Mouse (Mus musculus) hindbrain, embryonic 15.5 days (tissue): Measurements from ENCODE around the gene Ints6. TPM values are rescaled to one million over a fixed set of nuclear protein-coding genes. Genes with fewer than 3 reads are reported as not detected.
A peak's percentile ranks its signal among the peaks of the same experiment; 100 is the strongest.
"Not testable (repeated sequence)": the region's sequence is repeated elsewhere in the genome, so short reads cannot be mapped to it uniquely, and the experiment has no call there.

Experiments
- ATAC-seq: fragments of 200-750 bp; cut with Nextera tagmentation; 2 replicates; pipeline ENCODE4 v1.8.0; 2017; ENCODE audit warnings: low read depth, moderate number of reproducible peaks, moderate TSS enrichment; ENCODE audit not compliant: low FRiP score
- H3K27ac ChIP-seq: fragments of 300-500 bp; sonication (generic); replicated peaks from 2 replicates; pipeline ENCODE4 v1.5.1; 2015; ENCODE audit warnings: mild to moderate bottlenecking, inconsistent platforms
- H3K27me3 ChIP-seq: fragments of 300-500 bp; sonication (generic); 2 replicates; pipeline ENCODE4 v1.6.1; 2015; ENCODE audit warnings: control low read depth, inconsistent platforms
- H3K36me3 ChIP-seq: fragments of 300-500 bp; sonication (generic); 2 replicates; pipeline ENCODE4 v1.6.1; 2015; ENCODE audit warnings: control low read depth, inconsistent platforms
- H3K4me1 ChIP-seq: fragments of 300-500 bp; sonication (generic); replicated peaks from 2 replicates; pipeline ENCODE4 v1.6.1; 2015; ENCODE audit warnings: control low read depth, inconsistent platforms
- H3K4me2 ChIP-seq: fragments of 300-500 bp; sonication (generic); 2 replicates; pipeline ENCODE4 v1.6.1; 2015; ENCODE audit warnings: moderate library complexity, mild to moderate bottlenecking, inconsistent platforms
- H3K4me3 ChIP-seq: fragments of 300-500 bp; sonication (generic); 2 replicates; pipeline ENCODE4 v1.5.1; 2015; ENCODE audit warnings: mild to moderate bottlenecking, inconsistent platforms
- H3K9ac ChIP-seq: fragments of 300-500 bp; sonication (generic); 2 replicates; pipeline ENCODE4 v1.6.1; 2015; ENCODE audit warnings: inconsistent platforms
- H3K9me3 ChIP-seq: fragments of 300-500 bp; sonication (generic); 2 replicates; pipeline ENCODE4 v1.6.1; 2016; ENCODE audit warnings: control low read depth, inconsistent platforms
- WGBS: fragments of 180-500 bp; shearing (Covaris S2); methylation state at CpG from one replicate; pipeline ENCODE4 v1.1.7; 2015; 5-methylcytosine and 5-hydroxymethylcytosine counted together
- polyA plus RNA-seq: library from polyadenylated mRNA; unstranded; fragments of >200 nt; fragmentation: Nextera tagmentation; extraction: Ambion mirVana; gene quantifications from 2 replicates; pipeline ENCODE4 v1.2.1, GENCODE M21; 2015

Gene Ints6
- polyA plus RNA-seq, 1 experiment from 2014 or later: 14.7 TPM

DNA sequence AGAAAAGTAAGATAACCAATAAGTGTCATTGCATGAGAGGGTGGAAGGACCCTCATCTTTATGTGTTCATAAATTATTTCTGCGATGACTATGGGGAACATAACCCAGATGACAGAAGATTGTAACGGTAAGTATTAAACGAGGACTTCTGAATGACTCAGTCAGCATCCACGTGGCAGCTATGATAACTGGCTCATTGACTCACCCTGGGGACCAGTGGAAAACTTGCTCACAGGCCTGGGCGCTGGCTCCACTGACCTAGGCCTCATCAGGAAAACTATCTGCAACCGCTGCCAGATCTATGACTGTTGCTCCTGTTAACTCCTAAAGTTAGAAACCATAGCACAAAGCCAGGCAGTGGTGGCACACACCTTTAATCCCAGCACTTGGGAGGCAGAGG is 112.6 kb downstream of the Ints6 start:
- no peaks in the 10 kb centered on the region for H3K9me3 ChIP-seq
- no peak for ATAC-seq
- WGBS: 88% methylated on average over 6 of the region's 6 CpGs

DNA sequence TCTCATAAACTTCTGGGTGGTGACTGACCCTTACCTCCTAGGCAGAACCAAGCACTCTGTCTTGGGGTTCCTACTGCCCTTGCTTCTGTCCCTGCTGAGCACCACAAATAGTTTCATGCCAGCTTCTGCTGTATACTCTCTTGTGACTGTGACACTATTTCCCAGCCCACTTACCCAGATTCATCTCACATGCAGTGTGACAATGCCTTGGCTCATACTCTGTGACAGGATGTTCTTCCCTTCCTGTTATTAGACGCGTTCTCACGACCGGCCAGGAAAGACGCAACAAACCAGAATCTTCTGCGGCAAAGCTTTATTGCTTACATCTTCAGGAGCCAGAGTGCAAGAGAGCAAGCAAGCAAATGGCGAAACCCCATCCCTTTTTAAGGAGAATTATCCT is 118.6 kb downstream of the Ints6 start:
- H3K27me3 ChIP-seq, H3K36me3 ChIP-seq, ATAC-seq, H3K4me2 ChIP-seq, H3K4me3 ChIP-seq, H3K9ac ChIP-seq, H3K27ac ChIP-seq, H3K9me3 ChIP-seq: not testable (repeated sequence)
- 87% methylated on average over 6 of the region's 7 CpGs for WGBS
- peaks cover 13% of the 10 kb centered on the region for H3K4me1 ChIP-seq

More for the DNA sequence above, 112.6 kb downstream of the Ints6 start:
- H3K4me3 ChIP-seq: no peak overlapping the region
- H3K27ac ChIP-seq: no peak overlapping the region
- H3K4me1 ChIP-seq: no peaks in the 10 kb centered on the region
- no peak overlapping the region for H3K4me2 ChIP-seq
- H3K9ac ChIP-seq: no peak overlapping the region
- H3K36me3 ChIP-seq: no peaks in the 10 kb centered on the region
- no peaks in the 10 kb centered on the region for H3K27me3 ChIP-seq

DNA sequence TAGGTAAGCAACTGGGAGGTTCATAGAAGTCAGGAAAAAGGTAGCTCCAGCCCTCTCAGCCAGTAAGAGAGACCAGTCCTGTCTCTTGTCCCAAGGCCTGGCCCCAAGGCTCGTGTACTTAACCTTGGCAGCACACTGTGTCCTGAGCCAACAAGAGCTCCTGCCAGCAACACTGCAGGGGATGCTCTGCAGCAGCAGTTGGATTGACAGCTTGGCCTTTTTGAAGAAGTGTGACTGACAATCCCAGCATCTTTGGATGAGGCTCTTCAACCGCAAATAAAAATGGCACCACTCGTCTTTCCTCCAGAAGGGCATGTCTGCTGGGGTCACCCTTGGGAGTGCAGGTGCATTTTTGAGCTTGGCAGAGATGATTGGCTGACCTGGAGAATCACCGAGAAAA is 120.6 kb downstream of the Ints6 start:
- H3K27me3 ChIP-seq: no peaks in the 10 kb centered on the region
- no peak overlapping the region for H3K9ac ChIP-seq
- H3K27ac ChIP-seq: no peak overlapping the region
- H3K4me2 ChIP-seq: no peak overlapping the region
- 56% methylated on average over 4 of the region's 4 CpGs for WGBS
- no peak for ATAC-seq
- H3K9me3 ChIP-seq: no peaks in the 10 kb centered on the region
- H3K36me3 ChIP-seq: no peaks in the 10 kb centered on the region
- no peak overlapping the region for H3K4me3 ChIP-seq
- peaks cover 16% of the 10 kb centered on the region for H3K4me1 ChIP-seq

- 88% methylated on average over 5 of the region's 5 CpGs for WGBS
- Histone ChIP-seq H3K27ac (no peak overlapping the region), H3K4me3 (no peak overlapping the region), H3K9me3 (no peaks in the 10 kb centered on the region), H3K9ac (no peak overlapping the region), H3K4me2 (no peak overlapping the region), H3K27me3 (no peaks in the 10 kb centered on the region), H3K36me3 (no peaks in the 10 kb centered on the region), H3K4me1 (peaks cover 16% of the 10 kb centered on the region)
- no peak for ATAC-seq
These were observed 121.4 kb downstream of the Ints6 start for GRCm38 (mm10) chr14:62639551-62639950.

- Histone ChIP-seq H3K27me3 (no peaks in the 10 kb centered on the region), H3K9me3 (no peaks in the 10 kb centered on the region), H3K4me1 (peaks cover 16% of the 10 kb centered on the region), H3K4me3 (no peak overlapping the region), H3K9ac (no peak overlapping the region), H3K36me3 (no peaks in the 10 kb centered on the region), H3K4me2 (no peak overlapping the region), H3K27ac (0 out of 2 replicates have a peak overlapping the region, but pooled peaks have one; percentile 30)
- 68% methylated on average over 6 of the region's 6 CpGs for WGBS
- no peak for ATAC-seq
These were observed 121.9 kb downstream of the Ints6 start for GRCm38 (mm10) chr14:62639111-62639510.

- peak overlapping the region; percentile 75 for H3K27ac ChIP-seq
- peak overlapping the region; percentile 40 for H3K4me2 ChIP-seq
- ATAC-seq: peak; percentile 70; the same call in 1 of the 2 replicates
- no peaks in the 10 kb centered on the region for H3K27me3 ChIP-seq
- no peak overlapping the region for H3K4me3 ChIP-seq
- H3K9me3 ChIP-seq: no peaks in the 10 kb centered on the region
- H3K9ac ChIP-seq: no peak overlapping the region
- H3K36me3 ChIP-seq: no peaks in the 10 kb centered on the region
- 32% methylated on average over 6 of the region's 6 CpGs for WGBS
- peaks cover 16% of the 10 kb centered on the region for H3K4me1 ChIP-seq
These were observed 122.6 kb downstream of the Ints6 start for GRCm38 (mm10) chr14:62638345-62638702.

GRCm38 (mm10) chr14:62637436-62638344 is 123.3 kb downstream of the Ints6 start:
- no peaks in the 10 kb centered on the region for H3K36me3 ChIP-seq
- 23% methylated on average over 9 of the region's 9 CpGs for WGBS
- ATAC-seq: peak; percentile 80
- H3K9ac ChIP-seq: no peak overlapping the region
- H3K9me3 ChIP-seq: no peaks in the 10 kb centered on the region
- H3K4me3 ChIP-seq: no peak overlapping the region
- peak overlapping the region; percentile 40 for H3K4me2 ChIP-seq
- peak overlapping the region; percentile 75 for H3K27ac ChIP-seq
- no peaks in the 10 kb centered on the region for H3K27me3 ChIP-seq
- peaks cover 16% of the 10 kb centered on the region for H3K4me1 ChIP-seq

DNA sequence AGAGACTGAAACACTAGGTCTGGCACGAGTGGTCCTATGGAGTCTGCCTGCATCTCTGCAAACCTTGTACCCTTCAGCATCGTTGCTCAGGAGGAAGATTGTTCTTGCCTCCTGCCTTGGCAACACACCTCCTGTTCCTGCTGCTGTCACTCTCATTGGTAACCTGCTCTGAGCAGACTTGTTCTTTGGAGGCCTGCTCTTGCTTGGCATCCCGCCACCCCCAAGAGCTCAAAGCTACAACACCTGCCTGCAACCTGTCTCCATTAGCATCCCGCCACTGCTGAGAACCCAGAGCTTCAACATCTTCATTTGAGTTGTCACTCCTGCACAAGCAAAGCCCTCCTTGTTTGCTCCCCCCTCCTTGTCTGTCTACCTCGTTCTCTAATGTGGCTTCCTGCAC is 133.0 kb downstream of the Ints6 start:
- WGBS: 91% methylated on average over 5 of the region's 5 CpGs
- Histone ChIP-seq H3K27ac (no peak overlapping the region), H3K4me3 (no peak overlapping the region), H3K4me2 (no peak overlapping the region), H3K9me3 (no peaks in the 10 kb centered on the region), H3K9ac (no peak overlapping the region), H3K4me1 (no peaks in the 10 kb centered on the region), H3K27me3 (no peaks in the 10 kb centered on the region), H3K36me3 (no peaks in the 10 kb centered on the region)
- ATAC-seq: no peak

Other genes starting within 250 kb of the Ints6 start
- gene Fam124a, start 205.4 kb downstream of the Ints6 start, polyA plus RNA-seq: 51.3 and 61.8 TPM in 2 replicates
- gene Gm4131, start 194.2 kb downstream of the Ints6 start, polyA plus RNA-seq: 0.14 and 0.39 TPM in 2 replicates
- 0.14 TPM in 1 of 2 replicates, not detected in the other for gene Serpine3, start 97.5 kb downstream of the Ints6 start, polyA plus RNA-seq
- 7.6 and 8.1 TPM in 2 replicates for gene Wdfy2, start 76.5 kb upstream of the Ints6 start, polyA plus RNA-seq
- gene Defb48, start 223.3 kb upstream of the Ints6 start, polyA plus RNA-seq: not detected in 2 replicates
- gene Defb47, start 236.9 kb upstream of the Ints6 start, polyA plus RNA-seq: not detected in 2 replicates